Mouse (Mus musculus) thymus, postnatal 36 days (tissue): Measurements from ENCODE around the gene Csf2rb2.
"Not testable (repeated sequence)": the region's sequence is repeated elsewhere in the genome, so short reads cannot be mapped to it uniquely, and the experiment has no call there.

Experiments
- DNase-seq, 2 experiments: peaks; one replicate each; pipeline ENCODE4 v3.0.0; 2022; ENCODE audit warnings: mixed read lengths in 2 of 2

Gene Csf2rb2

DNA sequence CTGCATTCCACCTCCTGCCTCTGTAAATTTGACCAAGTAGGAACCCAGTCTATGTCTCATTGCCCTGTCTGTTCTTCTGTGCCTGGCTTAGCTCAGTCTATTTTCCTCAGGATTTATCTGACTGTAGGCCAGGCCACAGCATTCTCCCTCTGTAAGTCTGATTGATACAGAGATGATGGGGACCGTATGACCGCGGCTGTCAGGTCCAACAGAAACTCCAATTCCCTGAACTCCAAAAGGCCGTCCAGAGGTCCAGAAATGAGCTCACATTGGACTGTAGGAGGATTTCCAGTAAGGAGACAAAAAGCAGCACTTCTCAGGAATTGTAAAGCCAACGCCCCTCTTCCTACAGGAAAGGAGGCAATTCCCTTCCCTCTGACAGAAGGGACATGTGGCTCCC lies 8.1 kb upstream of the Csf2rb2 start:
- DNase-seq = not testable (repeated sequence)

DNA sequence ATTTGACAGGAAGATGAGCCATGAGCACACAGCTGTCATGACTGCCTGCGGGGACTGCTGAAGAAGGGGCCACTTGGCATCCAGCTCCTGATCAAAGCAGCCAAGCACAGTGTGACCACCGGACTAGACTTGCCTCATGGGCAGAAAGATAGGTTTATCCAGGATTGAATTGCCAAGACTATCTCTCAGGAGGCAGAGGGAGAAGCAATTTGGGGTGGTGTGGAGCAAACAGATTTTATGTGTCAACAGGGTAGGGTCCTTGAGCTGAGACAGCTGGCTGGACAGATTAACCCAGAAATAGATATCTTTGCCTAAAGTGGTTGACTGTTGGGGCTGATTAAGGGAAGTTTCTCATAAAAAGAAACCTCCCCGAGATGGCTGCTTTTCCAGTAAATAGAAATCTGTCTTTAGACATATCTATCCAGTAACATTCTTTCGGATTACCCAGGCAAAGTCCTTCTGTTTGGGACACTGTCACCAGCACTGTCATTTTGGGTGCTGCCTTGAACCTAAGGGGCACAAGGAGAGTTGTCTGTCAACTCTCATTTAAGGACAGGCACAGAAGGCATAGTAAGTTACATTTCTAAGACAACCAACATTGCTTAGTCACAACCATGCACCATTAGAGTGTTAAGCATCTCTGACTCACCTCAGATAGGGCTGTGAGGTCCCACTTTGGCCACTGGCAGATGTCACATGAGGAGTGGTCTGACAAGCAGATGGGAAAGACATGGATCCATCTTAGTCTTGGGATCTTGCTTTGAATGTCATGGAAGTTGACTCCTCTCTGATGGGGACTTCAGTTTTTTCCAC lies 7.1 kb upstream of the Csf2rb2 start:
- not testable (repeated sequence) for DNase-seq

DNA sequence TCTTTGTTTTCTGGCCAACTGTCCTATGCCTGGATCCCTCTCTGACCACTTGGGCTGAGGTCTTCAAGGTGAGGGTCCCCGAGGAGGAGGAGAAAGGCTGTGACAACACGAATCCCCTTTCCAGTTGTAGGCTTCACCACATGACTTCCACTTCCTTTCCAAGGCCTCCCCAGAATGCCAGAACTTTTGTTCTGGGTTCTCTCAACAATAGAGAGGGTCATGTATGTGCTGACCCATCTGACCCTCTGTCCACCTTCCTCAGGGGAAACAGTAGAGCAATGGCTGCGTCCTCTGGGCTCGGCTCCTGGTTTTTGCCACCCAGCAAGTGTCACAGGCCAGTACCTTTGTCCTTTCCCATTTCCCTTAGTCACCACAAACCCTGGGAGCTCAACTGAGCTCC lies 5.5 kb upstream of the Csf2rb2 start:
- DNase-seq = no peak

DNA sequence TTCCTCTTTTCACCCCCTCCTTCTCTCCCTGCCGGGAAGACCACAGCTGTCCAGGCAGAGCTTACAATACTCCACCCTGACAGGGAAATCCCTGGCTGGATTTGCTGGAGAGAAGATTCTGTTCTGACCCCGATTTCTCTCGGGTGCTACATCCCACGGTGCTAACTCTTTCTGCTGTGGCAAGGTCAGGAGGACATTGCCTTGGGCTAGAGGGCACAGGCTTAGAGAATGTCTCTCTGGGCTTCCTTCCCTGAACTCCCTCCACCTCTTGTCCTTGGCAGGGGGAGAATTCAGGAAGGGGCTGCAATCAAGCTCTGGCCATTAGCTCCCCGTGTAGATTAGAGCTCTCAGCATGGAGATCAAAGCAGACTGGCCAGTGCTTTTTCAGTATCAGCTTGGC lies 4.3 kb upstream of the Csf2rb2 start:
- no peak for DNase-seq

DNA sequence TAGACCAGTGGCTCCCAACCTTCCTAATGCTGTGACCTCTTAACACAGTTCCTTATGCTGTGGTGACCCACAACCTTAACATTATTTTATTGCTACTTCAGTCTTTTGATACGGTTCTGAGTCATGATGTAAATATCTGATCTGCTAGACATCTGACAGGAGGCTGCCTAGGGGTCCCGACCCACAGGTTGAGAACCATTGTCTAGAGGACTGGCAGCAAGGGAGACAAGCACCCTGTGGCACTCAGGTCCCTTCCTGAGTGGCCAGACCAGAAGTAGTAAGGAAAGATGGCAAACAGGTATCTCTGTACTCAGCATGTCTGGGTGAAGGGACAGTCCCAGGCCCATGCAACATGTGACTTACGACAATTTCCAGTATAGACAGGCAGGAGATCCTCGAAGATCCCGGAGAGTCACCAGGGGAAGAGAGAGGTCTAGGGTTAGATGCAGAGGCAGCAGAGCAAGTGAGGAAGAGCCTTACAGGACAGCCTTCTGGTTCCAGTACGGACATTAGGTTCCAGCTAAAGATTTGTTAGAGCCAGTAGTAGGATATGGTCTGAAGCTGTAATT lies 1.8 kb downstream of the Csf2rb2 start:
- no peak for DNase-seq

DNA sequence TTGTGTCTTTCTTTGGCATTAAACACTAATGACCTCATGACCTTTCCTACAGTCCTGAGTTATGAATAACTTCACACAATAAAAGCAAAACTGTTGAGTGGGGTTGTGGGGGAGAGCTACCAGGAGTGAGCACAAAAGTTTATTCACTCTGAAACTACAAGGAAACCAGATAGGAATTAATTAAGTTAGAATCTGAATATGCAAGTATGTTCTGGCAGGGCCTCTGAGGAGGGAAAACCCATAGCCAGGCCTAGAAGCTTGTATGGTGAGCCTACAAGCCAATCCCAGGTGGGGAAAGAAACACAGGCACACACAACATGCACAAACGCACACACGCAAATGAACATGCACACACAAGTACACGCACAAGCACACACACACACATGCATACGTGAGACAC lies 2.8 kb downstream of the Csf2rb2 start:
- DNase-seq = no peak

DNA sequence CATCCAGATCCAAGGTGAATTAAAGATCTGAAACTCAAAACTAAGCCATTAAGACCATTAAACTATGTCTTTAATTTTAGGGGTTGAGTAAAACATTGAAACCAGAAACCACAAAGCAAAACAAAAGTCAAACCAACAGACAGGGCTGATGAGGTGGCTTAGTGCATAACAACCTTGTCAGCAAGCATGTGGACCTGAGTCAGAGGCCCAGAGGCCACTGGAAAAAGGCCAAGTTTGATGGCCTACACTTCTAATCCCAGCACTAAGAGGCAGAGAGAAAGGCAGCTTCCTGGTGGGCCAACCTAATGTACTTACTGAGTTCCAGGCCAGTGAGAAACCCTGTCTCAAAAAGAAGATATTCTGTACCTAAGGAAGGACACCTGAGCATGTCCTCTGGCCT lies 4.7 kb downstream of the Csf2rb2 start:
- no peak for DNase-seq

DNA sequence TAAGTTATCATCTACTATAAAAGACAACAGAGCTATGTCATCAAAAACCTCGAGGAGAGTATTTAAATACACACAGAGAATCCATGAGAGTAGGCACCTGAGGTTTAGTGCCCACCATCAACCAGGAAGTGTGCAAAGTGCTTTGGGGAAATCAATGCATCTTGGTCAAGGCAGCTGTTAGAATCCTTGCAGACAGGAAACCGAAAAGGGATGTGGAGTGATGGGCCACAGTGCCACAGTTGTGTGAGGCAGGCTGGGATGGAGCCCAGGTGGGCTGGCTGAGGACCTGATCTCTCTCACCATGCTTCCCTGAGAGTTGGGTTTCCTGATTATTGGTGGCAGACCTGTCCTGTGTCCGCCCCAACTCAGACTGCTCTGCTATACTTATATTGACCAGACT lies 5.9 kb downstream of the Csf2rb2 start:
- DNase-seq = no peak

DNA sequence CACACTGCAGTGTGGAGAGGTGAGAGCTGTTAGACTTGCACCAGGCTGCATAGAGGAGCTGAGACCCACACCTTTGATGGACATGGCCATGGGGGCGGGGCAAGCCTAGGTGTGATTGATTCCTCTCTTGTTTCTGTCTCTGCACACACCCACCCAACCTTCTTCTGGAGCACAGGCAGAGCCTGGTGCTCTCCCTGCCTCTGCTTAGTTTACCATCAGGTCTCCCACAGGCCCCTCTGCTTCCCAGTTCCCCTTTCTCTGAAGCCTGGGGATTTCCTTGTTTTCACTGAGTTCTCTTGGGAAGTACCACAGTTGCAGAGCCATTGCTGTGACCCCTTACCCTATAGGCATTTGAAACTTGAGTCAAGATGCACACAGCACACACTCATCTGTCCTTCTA lies 7.0 kb downstream of the Csf2rb2 start:
- no peak for DNase-seq

DNA sequence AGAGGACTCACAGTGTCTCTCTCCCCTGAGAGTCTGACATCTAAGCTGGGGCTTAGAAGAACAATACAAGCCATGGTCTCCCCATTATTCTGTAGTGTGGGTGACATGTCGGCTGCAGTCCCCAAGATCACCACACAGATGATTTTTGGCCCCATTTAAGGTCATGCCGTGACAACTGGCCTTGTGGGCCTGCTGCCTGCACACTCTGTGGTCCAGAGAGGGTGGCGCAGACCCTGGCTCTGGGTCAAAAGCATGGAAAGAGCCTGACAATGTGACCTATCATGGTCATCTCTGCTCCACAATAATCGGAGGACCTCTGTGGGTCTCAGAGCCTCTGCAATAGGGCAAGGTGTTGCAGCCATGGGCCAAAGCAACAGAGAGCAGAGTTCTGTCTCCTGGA lies 11.8 kb downstream of the Csf2rb2 start:
- DNase-seq = no peak

DNA sequence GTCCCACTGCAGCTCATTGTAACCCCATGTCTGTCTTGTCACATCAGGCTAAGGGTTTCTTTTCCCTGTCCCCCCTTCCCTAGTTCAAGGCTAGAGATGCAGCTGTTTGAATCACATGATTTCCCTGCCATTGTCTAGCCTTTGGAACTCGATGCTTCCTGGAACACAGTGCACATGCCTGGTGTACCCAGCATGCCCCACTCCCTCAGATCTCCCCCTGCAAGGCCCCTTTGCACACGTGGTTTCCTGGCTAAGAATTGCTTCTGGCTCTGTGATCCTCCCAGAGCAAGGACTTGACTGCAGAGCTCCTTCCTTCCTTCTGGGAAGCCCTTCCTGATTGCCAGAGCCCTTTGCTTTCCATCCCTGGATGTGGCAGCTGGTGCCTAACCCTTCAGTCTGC lies 12.3 kb downstream of the Csf2rb2 start:
- not testable (repeated sequence) for DNase-seq

DNA sequence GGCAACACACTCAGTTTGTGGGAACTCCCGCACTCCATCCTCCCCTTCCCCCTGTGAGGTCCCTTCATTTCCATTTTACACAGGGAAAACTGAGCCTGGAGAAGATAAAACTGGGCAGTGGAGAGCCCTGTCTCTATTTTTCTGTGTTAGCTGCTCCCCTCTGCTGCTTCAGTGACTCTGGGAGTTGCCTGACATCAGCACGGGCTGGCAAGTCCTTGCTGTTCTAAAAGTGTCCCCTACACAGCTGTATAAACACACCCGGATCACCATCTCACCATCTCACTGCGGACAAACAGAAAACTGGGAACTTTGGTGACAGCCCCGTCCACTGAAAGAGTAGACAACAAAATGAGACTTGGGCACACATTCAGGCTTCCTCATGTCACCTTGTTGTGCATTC lies 15.7 kb downstream of the Csf2rb2 start:
- DNase-seq = not testable (repeated sequence)

DNA sequence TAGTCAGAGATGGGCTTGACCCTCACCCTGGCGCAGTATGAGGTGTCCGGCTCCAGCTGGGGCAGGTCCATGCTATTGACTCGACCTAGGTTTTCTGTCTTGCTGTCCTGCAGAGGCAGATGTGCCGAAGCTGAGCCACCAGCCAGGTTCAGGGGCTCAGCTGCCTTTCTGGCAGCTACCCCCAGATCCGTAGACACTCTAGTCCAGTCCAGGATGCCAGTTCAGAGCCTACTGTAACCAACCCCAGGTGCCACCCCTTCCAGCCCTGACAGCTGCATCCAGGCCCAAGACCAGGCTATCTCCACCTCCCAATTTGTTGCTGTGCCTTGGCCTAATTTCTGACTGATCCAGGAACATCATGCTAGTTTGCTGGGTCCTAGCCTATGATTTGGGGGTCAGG lies 17.6 kb downstream of the Csf2rb2 start:
- DNase-seq = no peak

DNA sequence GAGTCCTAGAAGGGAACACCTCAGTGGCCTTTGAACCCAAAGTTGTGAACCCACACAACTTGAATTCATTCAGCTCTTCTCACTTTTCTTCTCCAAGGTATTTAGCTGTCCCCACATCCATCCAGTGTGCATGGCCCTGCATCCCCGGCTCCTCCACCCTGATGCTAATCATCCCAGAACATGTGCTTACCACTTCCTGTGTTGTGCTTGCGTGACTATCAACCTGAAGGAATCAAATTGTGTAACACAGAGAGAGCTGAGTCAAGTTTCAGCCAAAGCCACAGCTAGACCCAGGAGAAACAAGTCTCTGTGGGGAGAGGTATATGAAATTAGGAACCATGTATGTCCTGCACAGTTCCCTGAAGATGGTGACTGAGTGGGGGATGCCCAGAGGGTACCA lies 27.2 kb downstream of the Csf2rb2 start:
- DNase-seq = no peak

DNA sequence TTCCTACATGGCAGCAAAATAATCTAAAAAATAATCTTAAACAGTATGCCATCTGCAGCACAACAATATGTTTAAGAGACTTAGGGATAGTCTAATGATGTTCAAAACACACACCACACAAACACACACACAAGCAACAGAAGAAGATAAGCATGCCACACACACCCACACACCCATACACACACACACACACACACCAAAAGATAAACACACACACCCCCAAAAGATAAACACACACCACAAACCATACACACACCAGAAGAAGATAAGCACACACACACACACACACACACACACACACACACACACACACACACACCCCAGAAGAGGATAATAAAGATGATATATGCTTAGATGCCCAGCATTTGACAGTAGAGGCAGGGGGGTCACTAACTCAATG lies 34.3 kb downstream of the Csf2rb2 start:
- no peak for DNase-seq

DNA sequence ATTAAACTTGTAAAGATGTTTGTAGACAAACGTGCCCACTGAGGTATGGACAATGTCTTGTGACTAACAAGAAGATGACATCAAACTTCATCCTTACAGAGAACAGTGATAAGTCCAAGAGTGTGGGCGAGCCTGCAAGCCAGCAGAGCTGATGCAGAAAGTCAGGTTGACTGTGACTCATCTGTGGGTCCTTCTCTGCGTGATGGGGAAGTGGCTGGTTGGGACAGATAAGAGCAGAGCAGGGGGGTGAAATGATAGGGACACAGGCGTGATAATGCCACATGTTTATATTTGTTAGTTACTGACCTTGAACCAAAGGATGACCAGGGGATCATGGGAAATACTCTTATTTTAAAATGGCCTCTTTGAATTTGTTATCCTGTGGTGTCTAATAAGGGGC lies 37.7 kb downstream of the Csf2rb2 start:
- no peak for DNase-seq

DNA sequence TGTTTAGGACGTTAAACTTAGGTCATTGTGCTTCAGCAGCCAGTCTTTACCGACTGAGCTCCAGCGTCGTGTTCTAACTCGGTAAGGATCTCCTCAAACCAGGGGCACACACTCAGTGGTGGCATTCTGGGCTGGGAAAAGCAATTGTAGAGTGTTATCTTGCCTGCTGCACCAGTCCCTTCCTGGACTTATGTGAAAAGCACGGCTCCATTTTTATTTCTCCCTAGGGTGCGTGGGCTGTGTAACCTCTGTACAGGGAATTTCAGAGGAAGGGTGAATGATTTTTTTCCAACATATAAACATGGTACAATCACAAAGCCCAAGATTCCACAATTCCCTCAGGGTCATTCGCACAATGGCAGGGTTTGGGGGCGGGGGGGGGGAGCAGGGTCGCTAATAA lies 38.1 kb downstream of the Csf2rb2 start:
- no peak for DNase-seq

DNA sequence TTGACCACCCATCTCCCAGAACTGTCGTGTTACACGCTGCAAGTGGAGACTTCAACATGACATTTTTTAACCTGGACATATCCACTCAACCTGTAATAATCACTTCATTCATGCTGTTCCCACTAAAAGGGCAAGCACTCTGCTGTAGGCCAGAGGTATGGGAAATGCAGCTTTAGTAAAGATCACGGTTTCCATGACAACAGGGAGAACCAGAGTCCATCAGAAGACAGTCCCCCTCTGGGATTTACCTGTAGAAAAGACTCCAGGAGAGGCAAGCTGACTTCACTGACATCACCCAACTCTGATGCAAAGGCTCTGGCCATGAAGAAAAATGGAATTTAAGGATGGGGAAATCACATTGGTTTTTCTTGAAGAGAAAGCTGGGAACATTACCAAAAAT lies 42.2 kb downstream of the Csf2rb2 start:
- DNase-seq = no peak

DNA sequence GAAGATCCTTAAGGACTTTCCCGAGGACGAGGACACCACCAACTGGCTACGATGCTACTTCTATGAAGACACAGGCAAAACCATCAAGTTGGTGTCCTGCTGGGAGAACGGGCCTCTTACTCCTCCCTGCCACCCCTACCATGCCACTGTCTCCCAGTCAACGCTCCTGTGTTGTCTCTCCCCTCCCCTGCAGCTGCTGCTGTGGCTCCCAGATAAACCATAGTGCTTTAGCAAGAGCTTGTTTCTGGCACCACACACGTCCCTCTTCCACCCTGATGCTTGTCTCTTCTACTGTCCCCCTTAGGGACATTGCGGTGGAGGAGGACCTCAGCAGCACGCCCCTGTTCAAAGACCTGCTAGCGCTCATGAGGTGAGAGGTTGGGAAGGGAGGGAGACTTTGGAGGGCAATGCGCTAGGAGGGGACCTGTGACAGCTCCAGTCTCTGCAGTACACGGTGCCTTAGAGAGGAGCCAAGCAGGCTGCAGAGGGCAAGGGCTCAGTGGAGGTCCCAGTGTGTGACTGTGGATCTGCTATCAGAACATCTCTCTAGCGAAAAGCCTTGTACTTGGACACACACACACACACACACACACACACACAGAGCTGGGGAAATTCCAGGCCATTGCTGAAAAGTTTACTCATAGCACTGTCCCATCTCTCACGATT lies 44.7 kb downstream of the Csf2rb2 start:
- no peak for DNase-seq

DNA sequence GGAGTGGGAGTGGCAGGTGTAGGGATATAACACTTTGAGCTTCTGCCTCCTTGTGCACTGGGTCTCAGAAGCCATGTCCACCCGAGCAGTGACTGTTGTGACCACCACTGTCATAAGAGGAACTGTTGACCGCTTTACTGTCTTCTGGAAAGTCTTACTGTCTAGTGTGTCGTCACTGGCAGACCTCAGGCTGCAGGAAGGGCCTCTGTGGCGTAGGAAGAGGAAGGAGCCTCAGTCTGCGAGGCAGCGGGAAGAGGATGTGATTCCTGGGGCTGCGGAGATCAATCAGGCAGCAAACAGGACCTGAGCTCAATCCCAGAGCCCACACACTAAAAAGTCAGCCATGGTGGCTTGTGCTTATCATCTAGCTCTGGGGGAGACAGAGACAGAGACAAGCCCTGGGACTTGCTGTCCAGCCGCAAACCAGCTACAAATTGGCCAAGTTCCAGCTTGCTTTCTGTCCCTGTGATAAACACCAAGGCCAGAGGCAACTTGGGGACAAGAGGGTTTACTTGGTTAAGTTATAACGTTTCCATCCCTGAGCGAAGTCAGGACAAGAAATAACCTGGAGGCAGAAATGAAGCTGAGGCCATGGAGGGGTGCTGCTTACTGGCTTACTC lies 47.2 kb downstream of the Csf2rb2 start:
- DNase-seq = no peak

DNA sequence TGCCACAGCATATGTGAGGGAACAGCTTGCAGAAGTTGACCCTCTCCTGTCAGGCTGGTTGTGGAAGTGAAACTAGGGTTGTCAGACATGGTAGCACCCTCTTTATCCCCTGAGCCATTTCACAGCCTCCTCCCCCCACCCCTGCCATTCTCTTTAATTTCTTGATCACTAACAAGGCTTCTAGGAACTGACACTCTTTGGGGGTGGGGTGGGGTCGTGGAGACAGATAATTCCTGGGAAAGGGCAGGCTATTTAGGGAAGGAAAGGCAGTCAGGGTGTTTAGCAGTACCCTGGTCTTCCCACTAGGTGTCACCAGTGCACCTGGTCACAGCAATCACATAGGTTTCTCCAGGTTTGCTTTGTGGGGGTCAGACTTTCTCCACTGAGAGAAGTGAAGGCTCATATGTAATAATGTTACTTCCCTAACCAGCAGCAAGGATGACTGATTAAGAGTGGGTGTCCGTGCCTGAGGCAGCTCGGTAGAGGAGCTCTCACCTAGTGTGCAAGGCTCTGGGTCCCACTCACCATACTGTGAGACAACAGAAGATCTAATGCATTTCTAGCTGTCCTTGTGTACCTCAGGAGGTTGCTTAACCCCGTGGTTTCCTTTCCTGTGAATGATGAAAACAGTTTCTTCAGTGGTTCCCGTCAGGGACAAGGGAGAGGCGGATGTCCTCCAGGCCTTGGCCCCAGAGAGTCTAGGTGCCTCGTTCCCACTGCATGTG lies 48.0 kb downstream of the Csf2rb2 start:
- peak; percentile 24 to 33 for DNase-seq

DNA sequence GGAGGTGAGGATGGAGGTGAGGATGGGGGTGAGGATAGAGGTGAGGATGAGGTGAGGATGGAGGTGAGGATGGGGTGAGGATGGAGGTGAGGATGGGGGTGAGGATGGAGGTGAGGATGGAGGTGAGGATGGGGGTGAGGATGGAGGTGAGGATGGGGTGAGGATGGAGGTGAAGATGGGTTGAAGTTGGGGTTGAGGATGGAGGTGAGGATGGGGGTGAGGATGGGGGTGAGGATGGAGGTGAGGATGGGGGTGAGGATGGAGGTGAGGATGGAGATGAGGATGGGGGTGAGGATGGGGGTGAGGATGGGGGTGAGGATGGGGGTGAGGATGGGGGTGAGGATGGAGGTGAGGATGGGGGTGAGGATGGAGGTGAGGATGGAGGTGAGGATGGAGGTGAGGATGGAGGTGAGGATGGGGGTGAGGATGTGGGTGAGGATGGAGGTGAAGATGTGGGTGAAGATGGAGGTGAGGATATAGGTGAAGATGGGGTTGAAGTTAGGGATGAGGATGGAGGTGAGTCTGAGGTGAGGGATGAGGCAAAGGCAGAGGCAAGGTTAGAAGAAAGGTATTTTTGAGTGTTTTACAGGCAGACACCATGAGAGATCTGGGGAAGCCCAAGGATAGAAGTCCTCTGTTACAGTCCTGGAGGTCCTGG lies 48.8 kb downstream of the Csf2rb2 start:
- DNase-seq = not testable (repeated sequence)

DNA sequence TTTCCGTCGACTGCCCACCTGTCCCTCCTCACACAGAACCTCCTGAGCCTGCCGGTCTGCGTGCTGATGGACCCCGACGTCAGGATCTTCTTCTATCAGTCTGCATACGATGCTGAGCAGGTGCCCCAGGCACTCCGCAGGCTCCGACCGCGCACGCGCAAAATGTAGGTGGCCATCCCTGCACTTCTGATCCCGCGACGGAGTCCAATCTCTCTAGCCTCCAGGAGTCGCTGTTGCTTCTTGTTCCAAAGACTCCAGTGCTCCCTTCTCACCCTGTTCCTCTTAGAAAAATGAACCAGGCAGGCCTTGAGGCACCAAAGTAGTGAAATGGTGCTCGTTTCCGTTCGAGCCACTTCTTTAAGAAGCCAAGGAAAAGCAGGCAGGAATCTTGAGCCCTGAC lies 50.8 kb downstream of the Csf2rb2 start:
- no peak for DNase-seq
